Mouse (Mus musculus) left cerebral cortex, adult 2 months (tissue): ENCODE measurements around the gene Ascl2. TPM values are rescaled to one million over a fixed set of nuclear protein-coding genes. Genes with fewer than 3 reads are reported as not detected.

Experiments used
- DNase-seq, 2 experiments: peaks; one replicate each; pipeline ENCODE4 v3.0.0; 2021 to 2022; ENCODE audit warnings: low spot score in 2 of 2, mixed read lengths in 1 of 2; ENCODE audit errors: extremely low spot score in 1 of 2
- H3K27ac ChIP-seq: fragments of 200-600 bp; 2 replicates; pipeline ENCODE4 v1.8.1; 2022
- H3K4me3 ChIP-seq: fragments of 200-600 bp; 2 replicates; pipeline ENCODE4 v1.8.1; 2022
- CTCF ChIP-seq: fragments of 200-600 bp; IDR thresholded peaks from 2 replicates; pipeline ENCODE4 v1.8.1; 2022; ENCODE audit warnings: antibody characterized with exemption, mild to moderate bottlenecking, moderate library complexity
- intact Hi-C: fragments of 180-260 bp; cut with DNase I; formaldehyde crosslinking; loops from one replicate; pipeline ENCODE4 v1.15.1; 2025
- long read RNA-seq, 2 experiments: library from polyadenylated mRNA; stranded (forward); transcript quantifications; one replicate each; pipeline ENCODE4 v2.0.0; 2021; ENCODE audit warnings: borderline mapping rate in 2 of 2
- total RNA-seq, 2 experiments: library from RNA; stranded (reverse); gene quantifications; 2 replicates each; pipeline ENCODE4 v1.2.3; 2021

The Ascl2 gene
- total RNA-seq = under 1 TPM; 0.42 to 0.57 TPM
- long read RNA-seq, experiment 1 = 0 reads
- long read RNA-seq, experiment 2 = 0 reads

DNA sequence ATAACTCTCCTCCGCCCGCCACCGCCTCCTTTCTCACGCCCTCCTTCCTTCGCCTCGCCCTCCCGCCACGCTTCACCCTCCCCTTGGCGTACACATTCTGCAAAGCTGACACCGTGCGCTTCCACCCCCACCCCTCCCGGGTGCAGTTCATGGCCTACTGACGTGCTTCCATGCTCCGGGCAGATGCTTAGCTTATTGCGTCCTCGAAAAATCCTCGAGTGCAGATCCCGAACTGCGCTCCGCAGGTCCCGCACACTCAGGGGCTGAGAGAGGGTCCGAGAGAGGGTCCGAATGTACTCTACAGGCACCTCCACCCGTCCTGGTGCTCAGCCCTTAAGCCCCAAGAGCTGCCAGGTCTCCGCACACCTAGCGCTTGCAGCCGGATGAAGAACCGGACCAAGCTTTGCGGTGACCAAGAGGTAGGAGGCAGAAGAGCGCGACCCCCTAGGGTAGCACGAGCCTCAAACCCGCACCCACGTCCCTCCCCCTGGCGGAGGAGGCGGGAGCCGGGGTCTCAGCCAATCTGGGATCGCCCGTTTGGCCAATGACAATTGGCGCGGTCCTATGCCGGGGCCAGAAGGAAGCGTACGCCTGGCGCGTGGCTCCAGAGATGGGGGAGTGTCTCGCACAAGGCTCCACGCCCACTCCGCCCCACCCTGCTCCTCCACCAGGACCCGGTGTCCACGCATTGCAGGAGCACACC, at the start of gene Ascl2:
Gene Ascl2 (minus strand): TSS at position 456 of the 703 bp plus-strand sequence.
- Histone ChIP-seq H3K4me3 (peak within 1 kb of the TSS; percentile 40), H3K27ac (no peak within 1 kb of the TSS)
- no peak for TF ChIP-seq CTCF
- intact Hi-C loops = no loop called here
- peak in 1 of 2 experiments; percentile 9 for DNase-seq

DNA sequence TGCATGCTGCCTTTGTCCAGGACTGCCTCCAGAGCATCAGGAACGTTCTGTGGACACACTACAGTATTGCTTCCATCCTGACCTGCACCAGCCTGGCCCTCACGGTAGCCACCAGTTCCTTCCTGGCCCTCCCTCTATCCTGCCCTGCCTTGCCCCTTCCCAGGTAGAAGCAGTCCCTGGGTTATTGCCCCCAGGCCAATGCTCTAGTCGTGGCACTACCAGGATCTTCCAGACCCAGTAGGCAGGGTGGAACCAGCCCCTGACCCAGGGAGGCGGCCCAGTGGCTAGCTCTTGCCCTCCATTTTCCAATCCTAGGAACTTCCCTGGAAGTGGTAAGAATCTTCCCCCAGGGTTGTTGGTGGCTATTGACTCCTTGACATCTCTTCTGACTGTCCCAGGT, 48.1 kb upstream of the Ascl2 start:
- H3K27ac ChIP-seq = peak overlapping the region; percentile 32; the same call in 1 of the 2 replicates
- H3K4me3 ChIP-seq = no peak overlapping the region
- DNase-seq = no peak
- no peak for TF ChIP-seq CTCF
- intact Hi-C loops = loop anchor here (2.0 kb wide), 1 partner anchor 36 kb away; the partner anchor contains the start of gene Cd81

DNA sequence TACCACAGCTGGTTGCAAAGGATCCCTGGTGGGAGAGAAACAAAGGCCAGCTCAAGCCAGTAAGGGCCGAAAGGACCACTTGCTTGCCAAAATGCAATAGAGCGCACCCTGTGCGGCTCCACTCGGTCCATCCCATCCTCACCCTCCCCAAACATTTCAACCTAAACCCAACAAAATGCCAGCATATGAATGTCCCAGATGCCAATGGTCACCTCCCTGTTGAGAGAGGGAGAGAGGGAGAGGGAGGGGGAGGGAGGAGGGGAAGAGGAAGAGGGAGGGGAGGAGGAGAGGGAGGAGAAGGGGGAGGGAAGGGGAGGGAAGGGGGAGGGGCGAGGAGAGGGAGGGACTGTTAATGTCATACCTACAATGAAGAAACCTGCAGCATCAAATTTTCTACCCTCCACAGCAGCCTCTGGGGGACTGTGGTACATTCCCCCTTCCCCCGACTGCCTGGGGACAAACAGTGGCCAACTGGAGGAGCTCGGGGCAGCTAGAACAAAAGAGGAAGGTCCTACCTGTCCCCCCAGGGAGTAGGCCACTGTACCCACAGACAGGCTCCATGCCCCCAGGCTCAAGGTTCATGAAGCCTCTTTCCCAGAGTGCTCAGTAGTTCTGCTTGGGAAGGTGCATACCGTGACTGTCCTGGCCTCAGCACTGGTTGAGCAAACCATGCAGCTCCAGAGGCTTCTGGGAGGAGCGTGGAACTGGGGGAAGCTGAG, 47.5 kb upstream of the Ascl2 start:
- no peak overlapping the region for H3K4me3 ChIP-seq
- intact Hi-C loops = loop anchor here (2.0 kb wide), 1 partner anchor 36 kb away; the partner anchor contains the start of gene Cd81
- DNase-seq = no peak
- peak overlapping the region; percentile 70 for H3K27ac ChIP-seq
- TF ChIP-seq CTCF = no peak

DNA sequence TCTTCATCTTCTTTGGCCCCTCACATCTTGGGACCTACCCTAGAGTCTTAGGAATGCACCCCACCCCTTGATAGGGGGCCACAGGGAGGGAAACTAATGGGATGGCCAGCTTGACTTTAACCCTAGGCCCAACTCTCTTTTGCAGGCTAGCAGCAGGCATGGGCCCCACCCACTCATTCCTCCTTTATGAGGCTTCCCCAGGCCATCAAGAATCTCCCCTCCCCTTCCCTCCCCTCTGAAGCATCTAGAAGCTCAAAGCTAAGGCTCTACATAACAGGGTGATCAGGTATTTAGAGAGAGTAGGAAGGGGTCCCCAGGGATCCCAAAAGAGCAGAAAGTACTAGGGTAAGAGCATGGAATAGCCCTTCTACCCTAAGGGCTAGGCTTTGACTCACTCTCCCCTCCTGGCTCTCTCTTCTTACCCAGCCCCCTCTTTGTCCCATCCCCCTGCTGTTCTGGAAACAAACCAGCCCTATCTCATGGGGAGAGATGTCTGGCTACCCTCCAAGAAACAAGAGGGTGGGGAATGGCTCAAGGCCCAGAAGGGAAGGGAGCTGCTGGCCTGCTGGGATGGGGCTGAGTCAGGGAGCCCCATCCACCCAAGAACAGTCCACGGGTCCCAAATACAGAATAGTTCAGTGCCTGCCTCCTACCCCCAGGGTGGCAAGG, 46.8 kb upstream of the Ascl2 start:
- Histone ChIP-seq H3K4me3 (no peak overlapping the region), H3K27ac (peak overlapping the region; percentile 70)
- no peak for TF ChIP-seq CTCF
- intact Hi-C loops = loop anchor here (2.0 kb wide), 1 partner anchor 37 kb away; the partner anchor contains the start of gene Cd81
- DNase-seq = peak; percentile 47 to 49

DNA sequence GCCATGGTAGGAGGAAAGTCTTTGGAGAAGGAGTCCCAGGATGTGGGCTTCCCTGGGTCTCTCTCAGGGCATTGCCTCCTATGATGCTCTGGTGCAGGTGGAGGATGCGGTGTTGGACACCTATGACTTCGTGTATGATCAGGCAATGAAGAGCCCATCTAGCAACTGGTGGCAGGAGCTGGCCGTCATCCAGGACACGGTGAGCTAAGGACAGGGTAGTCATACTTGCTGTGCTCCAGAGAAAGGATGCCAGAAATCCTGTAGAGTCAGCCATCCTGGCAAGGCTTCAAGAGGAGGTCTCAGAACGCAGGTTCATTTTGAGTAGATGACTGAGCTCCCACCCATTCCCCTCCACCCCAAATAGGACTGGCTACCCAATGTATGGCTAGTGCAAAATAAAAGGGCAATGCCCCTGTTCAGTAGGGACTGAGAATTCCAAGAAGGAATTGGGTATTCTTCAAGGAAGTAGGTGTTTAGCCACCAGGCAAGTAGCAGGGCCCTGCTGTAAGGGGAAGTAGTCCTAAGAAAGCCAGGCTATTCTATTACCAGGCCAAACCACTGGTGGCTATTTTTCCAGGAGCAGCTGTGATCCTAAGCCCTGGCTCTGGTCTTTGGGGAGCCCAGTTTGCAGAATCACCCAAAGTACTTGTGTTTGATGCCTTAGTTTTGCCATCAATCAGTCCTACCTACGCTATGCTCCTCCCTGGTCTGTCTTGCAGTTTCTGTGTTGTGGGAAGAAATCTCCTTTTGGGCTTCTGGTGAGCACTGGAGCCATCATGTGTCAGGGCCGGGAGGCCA, 46.0 kb upstream of the Ascl2 start:
- Histone ChIP-seq H3K27ac (peak overlapping the region; percentile 63; the same call in 1 of the 2 replicates), H3K4me3 (no peak overlapping the region)
- intact Hi-C loops = no loop called here
- no peak for DNase-seq
- no peak for TF ChIP-seq CTCF

DNA sequence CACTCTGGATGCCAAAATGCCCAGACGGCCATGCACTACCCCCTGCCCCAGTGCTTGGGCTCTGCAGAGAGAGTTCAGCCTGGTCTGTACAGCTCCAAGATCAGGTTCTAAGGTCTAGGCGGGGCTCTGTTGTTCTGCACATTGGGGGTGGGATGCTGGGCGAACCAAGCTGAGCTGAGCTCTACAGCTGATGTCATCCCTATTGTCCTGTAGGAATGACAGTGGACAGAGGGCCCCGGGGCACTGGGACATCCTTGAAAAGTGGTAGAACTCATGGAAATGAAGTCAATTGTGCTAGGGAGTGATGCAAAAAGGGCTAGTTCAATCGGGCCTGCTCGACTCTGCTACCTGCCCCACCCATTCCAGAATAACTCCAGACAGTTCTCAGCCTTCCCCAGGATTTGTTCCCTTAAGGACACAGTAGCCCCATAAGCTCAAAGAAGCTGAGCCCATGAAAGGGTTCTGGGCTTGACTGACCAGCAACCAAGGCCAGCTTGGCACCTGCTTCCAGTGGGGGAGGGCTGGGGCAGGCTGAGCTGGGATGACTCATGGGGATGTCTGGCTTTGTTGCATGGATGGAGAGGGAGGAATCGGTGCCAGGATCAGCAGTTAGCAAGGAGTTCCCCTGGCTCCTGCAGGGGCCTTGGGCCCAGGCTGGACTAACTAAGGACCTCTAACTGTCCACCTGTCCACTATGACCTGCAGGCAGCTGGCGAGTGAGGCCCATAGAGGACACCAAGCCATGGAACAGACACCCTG, 44.5 kb upstream of the Ascl2 start:
- TF ChIP-seq CTCF = no peak
- peak; percentile 50 to 51 for DNase-seq
- Histone ChIP-seq H3K27ac (peak overlapping the region; percentile 55), H3K4me3 (no peak overlapping the region)
- intact Hi-C loops = no loop called here

DNA sequence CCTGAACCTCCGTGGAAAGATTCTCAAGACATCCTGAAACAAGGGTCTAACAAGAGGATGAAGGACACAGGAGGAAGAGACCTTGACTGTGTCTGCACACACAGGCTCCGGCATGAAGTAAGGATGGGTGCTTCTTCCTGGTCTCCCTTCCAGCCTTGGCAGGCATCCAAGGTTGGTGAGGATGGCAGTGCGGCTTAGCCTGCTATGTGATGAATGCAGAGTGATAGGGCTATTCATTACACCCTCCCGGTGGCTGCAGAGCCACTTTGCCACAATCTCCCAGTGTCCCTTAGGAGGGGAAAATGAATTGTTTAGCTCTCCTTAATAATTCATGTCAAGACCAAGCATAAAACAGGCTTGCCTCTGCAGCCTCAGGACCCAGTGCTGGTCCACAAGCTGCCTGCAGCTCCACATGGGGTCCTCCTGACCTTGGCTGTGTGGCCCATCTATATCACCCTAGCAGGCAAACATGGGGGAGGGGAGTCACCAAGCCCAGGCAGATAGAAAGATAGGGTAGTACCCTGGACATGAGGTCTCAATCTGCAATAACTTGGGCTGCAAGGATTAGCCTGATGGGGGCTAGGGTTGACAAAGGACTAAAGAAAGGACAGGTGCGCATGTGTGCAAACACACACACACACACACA, 43.3 kb upstream of the Ascl2 start:
- Histone ChIP-seq H3K27ac (no peak overlapping the region), H3K4me3 (no peak overlapping the region)
- no peak for TF ChIP-seq CTCF
- intact Hi-C loops = no loop called here
- DNase-seq = no peak

DNA sequence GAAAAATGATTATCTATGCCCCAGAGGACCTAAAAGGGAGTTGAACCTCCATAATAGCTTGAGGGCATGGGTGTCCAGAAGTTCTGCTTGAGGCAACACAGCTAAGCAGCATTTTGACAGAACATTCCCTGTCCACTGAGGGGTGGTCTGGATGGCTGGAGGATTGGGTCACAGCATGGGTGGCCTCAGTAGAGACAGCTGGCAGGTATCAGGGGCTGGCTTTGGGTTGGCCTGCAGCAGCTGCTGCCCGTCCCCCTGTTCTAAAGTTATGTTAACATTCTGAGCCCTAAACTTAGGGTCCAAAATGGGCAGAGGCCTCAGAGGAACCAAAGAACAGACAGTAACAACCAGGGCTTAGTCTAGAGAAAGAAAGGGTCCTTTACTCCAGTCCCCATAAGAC, 42.2 kb upstream of the Ascl2 start:
- intact Hi-C loops = no loop called here
- TF ChIP-seq CTCF = no peak
- H3K27ac ChIP-seq = no peak overlapping the region
- DNase-seq = no peak
- no peak overlapping the region for H3K4me3 ChIP-seq

DNA sequence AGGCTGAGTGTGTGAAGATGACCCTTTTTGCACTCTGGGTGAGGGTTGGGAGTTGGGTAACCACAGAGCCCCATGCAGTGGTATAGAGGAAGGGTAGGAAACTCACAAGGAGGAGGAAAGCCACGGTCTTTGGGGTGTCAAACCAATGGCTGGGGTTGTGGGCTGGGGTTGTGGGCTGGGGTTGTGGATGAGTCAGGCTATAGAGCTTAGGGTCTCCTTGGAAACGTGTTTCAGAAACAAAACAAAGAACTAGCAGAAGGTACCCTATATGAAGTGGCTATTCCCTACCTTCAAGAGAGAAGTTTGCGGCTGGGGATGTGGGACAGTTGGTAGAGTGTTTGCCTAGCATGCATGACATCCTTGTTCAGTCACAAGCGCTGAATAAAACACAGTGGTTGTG, 40.9 kb upstream of the Ascl2 start:
- DNase-seq = no peak
- TF ChIP-seq CTCF = no peak
- H3K27ac ChIP-seq = no peak overlapping the region
- intact Hi-C loops = loop anchor here (5.0 to 10.0 kb wide), 2 partner anchors 127 to 455 kb away; partner anchors contain the start of gene Cdkn1c
- H3K4me3 ChIP-seq = no peak overlapping the region
